Mouse (Mus musculus) liver, adult 2 months (tissue): ENCODE measurements at regions not wholly inside any gene's neighbourhood (a gene's known extent, or its start where the extent isn't known, plus 50 kb on each side); places are given as distances from the start of the nearest gene placed in this dataset.
"Not testable (repeated sequence)": the region's sequence is repeated elsewhere in the genome, so short reads cannot be mapped to it uniquely, and the experiment has no call there.

ENCODE experiments used
- DNase-seq: peaks from one replicate; pipeline ENCODE4 v3.0.0-alpha.2; 2011; ENCODE audit warnings: low read depth, low spot score; ENCODE audit errors: extremely low read depth
- H3K27ac ChIP-seq: fragments of 200-500 bp; replicated peaks from 2 replicates; pipeline ENCODE4 v1.5.1; 2012; ENCODE audit warnings: low read depth, mild to moderate bottlenecking, control low read depth, inconsistent platforms, low read length; ENCODE audit not compliant: insufficient read depth
- H3K27me3 ChIP-seq: fragments of 200-500 bp; 2 replicates; pipeline ENCODE4 v1.6.1; 2012; ENCODE audit warnings: mild to moderate bottlenecking, moderate library complexity, low read length, inconsistent platforms; ENCODE audit not compliant: control insufficient read depth, insufficient read depth
- H3K36me3 ChIP-seq: fragments of 200-500 bp; 2 replicates; pipeline ENCODE4 v1.6.1; 2012; ENCODE audit warnings: low read length, inconsistent platforms; ENCODE audit not compliant: control insufficient read depth, insufficient read depth
- H3K4me1 ChIP-seq: fragments of 200-500 bp; 2 replicates; pipeline ENCODE4 v1.6.1; 2011; ENCODE audit warnings: low read length; ENCODE audit not compliant: control insufficient read depth, insufficient read depth
- H3K4me3 ChIP-seq: fragments of 200-500 bp; 2 replicates; pipeline ENCODE4 v1.5.1; 2011; ENCODE audit warnings: low read depth, mild to moderate bottlenecking, control low read depth, low read length, moderate library complexity; ENCODE audit not compliant: insufficient read depth
- H3K79me2 ChIP-seq: fragments of 200-500 bp; 2 replicates; pipeline ENCODE4 v1.6.1; 2012; ENCODE audit warnings: inconsistent platforms, mild to moderate bottlenecking, low read length, moderate library complexity; ENCODE audit not compliant: control insufficient read depth, insufficient read depth
- H3K9ac ChIP-seq: fragments of 200-500 bp; 2 replicates; pipeline ENCODE4 v1.6.1; 2012; ENCODE audit warnings: low read depth, mild to moderate bottlenecking, control low read depth, inconsistent platforms, low read length
- CTCF ChIP-seq: fragments of 200-500 bp; IDR thresholded peaks from 2 replicates; pipeline ENCODE4 v1.5.1; 2011; ENCODE audit warnings: low read depth, low read length, control low read depth
- POLR2A ChIP-seq: fragments of 200-500 bp; IDR thresholded peaks from 2 replicates; pipeline ENCODE4 v1.6.1; 2011; ENCODE audit warnings: low read length, control low read depth; ENCODE audit not compliant: insufficient read depth; ENCODE audit errors: extremely low read depth
- WGBS: fragments of 180-500 bp; shearing (Covaris S2); methylation state at CpG from one replicate; pipeline ENCODE4 v1.1.7; 2018; 5-methylcytosine and 5-hydroxymethylcytosine counted together

DNA sequence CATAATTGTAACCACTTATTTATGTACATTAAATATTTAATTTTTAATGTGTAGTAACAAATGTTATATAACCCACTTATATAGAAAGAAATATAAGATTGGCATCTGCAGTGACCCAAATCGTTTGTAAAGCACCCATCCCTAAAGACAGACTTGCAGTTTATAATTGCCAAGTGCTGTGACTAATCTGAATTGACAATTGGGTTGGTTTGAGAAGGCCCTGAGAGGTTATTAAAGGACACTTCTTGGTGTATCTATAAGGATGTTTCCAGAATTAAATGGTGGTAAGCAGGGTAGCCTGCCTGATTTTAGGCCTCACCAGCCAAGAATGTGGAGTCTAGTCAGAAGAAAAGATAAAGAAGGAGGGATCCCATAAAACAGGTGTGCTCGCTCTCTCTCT is 133.3 kb upstream of the Slc13a1 start:
- Histone ChIP-seq H3K4me1 (peaks cover 6% of the 10 kb centered on the region; the same call in 1 of the 2 replicates), H3K4me3 (no peak overlapping the region), H3K27me3 (no peaks in the 10 kb centered on the region), H3K79me2 (no peaks in the 10 kb centered on the region), H3K36me3 (no peaks in the 10 kb centered on the region), H3K9ac (no peak overlapping the region), H3K27ac (peak overlapping the region; percentile 79)
- no peak for TF ChIP-seq POLR2A
- no peak for TF ChIP-seq CTCF
- DNase-seq, result peak; percentile 55
- 56% methylated on average over 2 of the region's 2 CpGs for WGBS

- Histone ChIP-seq H3K9ac (no peak overlapping the region), H3K36me3 (no peaks in the 10 kb centered on the region), H3K4me3 (no peak overlapping the region), H3K27ac (no peak overlapping the region), H3K79me2 (no peaks in the 10 kb centered on the region), H3K4me1 (peaks cover 4% of the 10 kb centered on the region; the same call in 1 of the 2 replicates), H3K27me3 (no peaks in the 10 kb centered on the region)
- WGBS, result 83% methylated on average over 5 of the region's 5 CpGs
- TF ChIP-seq CTCF (no peak), POLR2A (no peak)
- DNase-seq, result no peak
These were observed 130.8 kb upstream of the Slc13a1 start for GRCm38 (mm10) chr6:24298562-24299212.

DNA sequence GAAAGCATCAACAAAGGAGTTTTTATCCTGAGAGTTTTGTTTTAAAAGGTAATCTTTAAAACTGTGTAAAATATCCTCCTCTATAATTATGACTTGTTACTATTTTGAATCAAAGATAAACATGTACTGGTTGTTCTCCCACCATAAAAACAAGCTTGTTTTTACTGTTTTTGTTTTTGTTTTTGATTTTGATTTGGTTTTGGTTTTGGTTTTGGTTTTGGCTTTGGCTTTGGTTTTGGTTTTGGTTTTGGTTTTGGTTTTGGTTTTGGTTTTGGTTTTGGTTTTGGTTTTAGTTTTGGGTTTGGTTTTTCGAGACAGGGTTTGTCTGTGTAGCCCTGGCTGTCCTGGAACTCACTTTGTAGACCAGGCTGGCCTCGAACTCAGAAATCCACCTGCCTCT is 120.9 kb upstream of the Slc13a1 start:
- 76% methylated on average over 2 of the region's 2 CpGs for WGBS
- not testable (repeated sequence) for H3K27ac ChIP-seq, H3K36me3 ChIP-seq

GRCm38 (mm10) chr6:24272821-24273220 is 104.9 kb upstream of the Slc13a1 start:
- H3K4me3 ChIP-seq, result no peak overlapping the region
- no peak overlapping the region for H3K27ac ChIP-seq
- TF ChIP-seq CTCF, result no peak
- no peak for TF ChIP-seq POLR2A
- H3K27me3 ChIP-seq, result no peaks in the 10 kb centered on the region
- no peak overlapping the region for H3K9ac ChIP-seq
- no peaks in the 10 kb centered on the region for H3K79me2 ChIP-seq
- 85% methylated on average over 5 of the region's 5 CpGs for WGBS
- no peak for DNase-seq
- no peaks in the 10 kb centered on the region for H3K4me1 ChIP-seq
- no peaks in the 10 kb centered on the region for H3K36me3 ChIP-seq

More for the DNA sequence above, 120.9 kb upstream of the Slc13a1 start:
- H3K27me3 ChIP-seq, H3K79me2 ChIP-seq, DNase-seq, H3K4me3 ChIP-seq, H3K4me1 ChIP-seq, H3K9ac ChIP-seq: not testable (repeated sequence)

DNA sequence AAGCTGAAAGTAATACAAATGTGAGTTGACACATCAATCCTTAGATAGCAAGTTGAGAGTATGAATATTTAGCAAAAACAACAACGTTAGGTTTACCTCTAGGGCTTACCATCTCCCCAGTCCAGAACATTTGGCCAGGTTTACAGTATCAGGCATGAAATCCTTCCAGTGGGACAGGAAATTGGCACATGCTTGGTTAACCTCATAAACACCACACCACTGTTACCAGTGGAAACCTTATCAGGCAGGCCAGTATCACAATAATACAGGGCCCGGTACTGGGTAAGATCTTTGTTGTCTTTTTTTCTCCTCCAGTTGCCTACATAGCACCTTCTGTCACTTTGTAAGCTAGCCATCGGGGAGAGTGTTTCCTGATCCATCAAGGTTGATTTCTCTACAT is 101.7 kb upstream of the Slc13a1 start:
- Histone ChIP-seq H3K79me2 (no peaks in the 10 kb centered on the region), H3K36me3 (no peaks in the 10 kb centered on the region), H3K9ac (no peak overlapping the region), H3K4me1 (no peaks in the 10 kb centered on the region), H3K27ac (no peak overlapping the region), H3K27me3 (no peaks in the 10 kb centered on the region), H3K4me3 (no peak overlapping the region)
- no peak for TF ChIP-seq POLR2A
- no peak for TF ChIP-seq CTCF
- no peak for DNase-seq
- 80% methylated on average over 3 of the region's 3 CpGs for WGBS

- Histone ChIP-seq H3K79me2 (no peaks in the 10 kb centered on the region), H3K4me1 (peaks cover 7% of the 10 kb centered on the region), H3K27me3 (no peaks in the 10 kb centered on the region), H3K36me3 (no peaks in the 10 kb centered on the region), H3K4me3 (no peak overlapping the region), H3K27ac (no peak overlapping the region), H3K9ac (no peak overlapping the region)
- TF ChIP-seq CTCF, result no peak
- no peak for TF ChIP-seq POLR2A
- DNase-seq, result no peak
- 89% methylated on average over 4 of the region's 4 CpGs for WGBS
These were observed 95.9 kb upstream of the Slc13a1 start for GRCm38 (mm10) chr6:24263796-24264195.
